Mouse (Mus musculus): ENCODE data around the gene Cxxc4. TPM values are rescaled to one million over a fixed set of nuclear protein-coding genes. Genes with fewer than 3 reads are reported as not detected.
"Not testable (repeated sequence)": the region's sequence is repeated elsewhere in the genome, so short reads cannot be mapped to it uniquely, and the experiment has no call there.

The Cxxc4 gene
- total RNA-seq (2021), result under 1 TPM; 0.35 to 0.49 TPM
- long read RNA-seq, experiment 1, partial matches to known transcripts, result 0 of 1 reads
- long read RNA-seq, experiment 1, other reads (novel, unspliced or antisense), result 1 of 1 reads
- long read RNA-seq, experiment 2, partial matches to known transcripts, result 1 of 1 reads
- long read RNA-seq, experiment 2, other reads (novel, unspliced or antisense), result 0 of 1 reads

- DNase-seq, result no peak
Measured at GRCm38 (mm10) chr3:134236414-134237112, at the start of gene Cxxc4. TSS of gene Cxxc4 (plus strand) at chr3:134236484.

- no peak for DNase-seq
Measured at GRCm38 (mm10) chr3:134188979-134189946, 47.0 kb upstream of the Cxxc4 start.

DNA sequence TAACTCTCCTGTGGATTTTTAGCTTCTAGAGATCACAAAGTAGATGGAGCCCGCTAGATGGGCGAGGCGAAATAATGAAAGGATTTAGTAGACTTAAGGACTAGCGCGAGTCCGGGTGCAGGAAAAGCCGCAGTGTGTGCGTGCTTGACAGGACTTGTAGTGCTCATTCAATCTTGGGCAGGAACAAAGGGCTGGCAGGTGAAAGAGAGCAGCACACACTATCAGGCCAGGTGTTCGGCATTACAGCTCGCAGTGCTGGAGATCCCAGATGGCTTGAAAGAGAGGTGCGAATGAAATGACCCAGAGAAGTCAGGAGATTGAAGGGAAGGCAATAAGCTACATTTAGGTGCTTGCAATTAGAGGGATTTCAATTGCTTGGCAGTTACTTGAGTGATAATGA lies 46.2 kb upstream of the Cxxc4 start:
- DNase-seq, result no peak

DNA sequence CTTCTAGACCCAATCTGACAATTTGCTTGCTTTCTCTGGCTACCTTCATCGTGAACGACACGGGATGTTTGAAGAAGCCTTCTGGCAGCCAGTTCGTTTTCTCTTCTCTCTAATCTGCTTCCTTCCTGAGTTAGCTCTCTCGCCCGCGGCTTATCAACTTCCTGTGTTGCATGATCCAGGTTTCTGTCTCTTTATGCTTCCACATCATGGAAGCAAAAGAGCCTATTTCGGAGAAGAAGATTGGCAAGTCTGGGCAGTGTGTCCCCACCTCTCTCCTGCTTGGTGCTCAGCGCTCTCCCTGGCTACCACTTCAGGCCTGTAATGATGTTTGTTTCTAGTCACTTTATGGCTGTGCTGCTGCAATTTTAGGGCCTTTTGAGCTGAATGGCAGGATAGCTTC lies 36.4 kb upstream of the Cxxc4 start:
- DNase-seq, result no peak

DNA sequence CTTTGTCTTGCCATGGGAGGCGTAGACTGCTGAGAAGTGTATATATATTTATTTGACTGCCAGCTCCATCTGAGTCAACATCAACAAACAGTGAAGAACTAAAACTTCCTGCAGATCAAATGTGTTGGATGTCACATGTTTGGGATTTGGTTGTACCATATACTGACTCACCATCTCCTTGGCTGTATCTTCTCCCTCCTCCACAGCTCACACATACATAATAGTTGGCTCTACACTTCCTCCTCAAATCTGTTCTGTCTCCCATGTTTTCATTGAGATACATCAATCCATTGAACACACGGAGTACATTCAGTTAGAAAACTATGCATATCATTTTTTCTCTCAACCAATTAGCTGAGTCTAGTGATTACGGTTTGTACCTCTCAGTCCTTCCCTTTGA lies 29.7 kb upstream of the Cxxc4 start:
- no peak for DNase-seq

- DNase-seq, result no peak
Measured at GRCm38 (mm10) chr3:134210950-134211349, 25.3 kb upstream of the Cxxc4 start.

- DNase-seq, result not testable (repeated sequence)
Measured at GRCm38 (mm10) chr3:134219881-134220280, 16.4 kb upstream of the Cxxc4 start.

DNA sequence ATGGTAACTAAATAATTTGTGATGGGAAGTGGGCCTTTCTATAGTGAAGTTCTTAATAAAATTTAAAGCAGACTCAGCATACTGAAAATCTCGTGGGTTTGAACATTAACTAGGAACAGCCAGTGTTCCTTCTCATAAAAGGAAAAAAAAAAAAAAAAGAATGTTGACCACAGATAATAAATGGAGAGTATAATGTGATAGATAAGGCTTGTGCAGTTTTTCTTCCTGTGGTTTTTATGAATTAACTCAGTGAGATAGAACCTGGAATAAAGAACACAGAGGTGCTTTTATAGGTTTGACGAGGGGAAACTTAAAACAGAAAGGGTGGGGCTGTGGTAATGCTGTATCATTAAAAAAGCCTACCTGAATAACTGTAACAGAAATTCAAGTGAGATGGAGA lies 15.3 kb upstream of the Cxxc4 start:
- no peak for DNase-seq

- no peak for DNase-seq
Measured at GRCm38 (mm10) chr3:134222593-134222992, 13.7 kb upstream of the Cxxc4 start.

- DNase-seq, result no peak
Measured at GRCm38 (mm10) chr3:134223956-134224355, 12.3 kb upstream of the Cxxc4 start.

DNA sequence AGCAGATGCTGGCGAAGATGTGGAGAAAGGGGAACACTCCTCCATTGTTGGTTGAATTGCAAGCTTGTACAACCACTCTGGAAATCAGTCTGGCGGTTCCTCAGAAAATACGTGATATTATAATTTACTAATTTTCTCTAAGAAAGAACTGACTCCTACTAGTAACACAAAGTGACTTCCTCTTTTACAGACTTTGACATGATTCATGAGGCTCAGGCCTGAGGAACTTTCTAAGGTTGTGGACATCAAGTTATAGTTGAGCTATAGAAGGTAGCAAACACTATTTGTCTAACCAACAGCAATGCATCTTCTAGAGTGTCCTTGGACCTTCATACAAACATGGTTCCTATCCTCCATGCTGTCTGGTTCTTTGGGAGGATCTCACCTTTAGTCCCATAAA lies 10.4 kb upstream of the Cxxc4 start:
- DNase-seq, result no peak

DNA sequence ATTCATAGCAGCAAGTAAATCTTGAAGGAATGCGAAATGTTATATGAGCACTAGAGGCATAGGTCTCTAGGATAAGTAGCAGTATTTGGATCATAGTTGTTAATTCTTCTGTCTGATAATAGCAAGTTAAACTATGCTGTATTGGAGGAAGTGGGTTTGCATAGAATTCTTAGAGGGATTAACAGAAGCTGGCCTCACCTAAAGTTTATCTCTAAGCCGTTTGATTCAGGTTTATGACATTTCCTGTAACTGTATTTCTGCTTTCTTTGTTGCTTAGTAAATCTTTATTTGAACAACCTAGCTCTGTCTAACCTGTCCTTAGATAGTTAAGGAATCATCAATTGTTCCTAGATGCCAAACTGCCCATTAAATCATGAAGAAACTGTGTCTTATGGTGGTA lies 3.5 kb upstream of the Cxxc4 start:
- DNase-seq, result no peak

DNA sequence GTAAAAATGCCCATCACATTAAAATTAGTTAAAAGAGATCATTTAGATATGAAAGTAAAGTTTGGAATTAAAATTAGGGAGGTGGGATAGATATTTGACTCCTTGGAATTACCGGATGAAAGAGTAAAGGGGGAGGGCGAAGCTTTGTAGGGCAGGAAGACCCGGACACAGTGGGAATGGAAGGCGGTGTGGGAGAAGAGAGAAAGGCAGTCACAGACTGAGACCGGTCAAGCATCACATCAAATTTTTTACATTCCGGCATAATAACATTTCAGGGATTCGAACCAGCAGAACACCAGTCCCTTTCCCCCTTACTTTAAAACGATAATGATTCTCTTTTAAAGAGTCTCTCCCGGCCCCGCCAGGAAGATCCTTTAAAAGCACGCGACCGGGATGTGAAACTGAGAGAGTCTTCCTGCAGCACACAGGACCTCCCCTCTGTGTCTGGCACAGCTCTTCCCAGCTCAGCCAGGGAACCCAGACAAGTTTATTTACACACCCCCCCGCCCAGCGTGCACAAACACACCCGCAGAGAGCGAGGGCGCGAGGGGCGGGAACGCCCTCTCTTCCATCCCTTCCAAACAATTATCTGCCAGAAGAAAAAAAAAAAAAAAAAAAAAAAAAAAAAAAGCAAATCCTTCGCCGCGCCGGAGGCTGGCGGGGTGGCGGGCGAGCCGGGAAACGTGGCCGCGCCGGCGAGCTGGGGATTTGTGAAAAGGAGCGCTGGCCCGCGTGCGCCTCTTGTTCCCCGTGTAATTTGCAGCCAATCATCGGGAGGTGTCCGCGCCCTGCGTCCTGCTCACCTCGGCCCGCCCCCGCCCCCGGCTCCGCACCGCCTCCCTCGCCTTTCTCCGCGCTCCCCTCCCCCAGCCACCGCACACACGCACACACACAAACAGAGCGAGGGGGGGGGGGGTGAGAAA lies 532 bp upstream of the Cxxc4 start:
- DNase-seq, result peak; percentile 50

DNA sequence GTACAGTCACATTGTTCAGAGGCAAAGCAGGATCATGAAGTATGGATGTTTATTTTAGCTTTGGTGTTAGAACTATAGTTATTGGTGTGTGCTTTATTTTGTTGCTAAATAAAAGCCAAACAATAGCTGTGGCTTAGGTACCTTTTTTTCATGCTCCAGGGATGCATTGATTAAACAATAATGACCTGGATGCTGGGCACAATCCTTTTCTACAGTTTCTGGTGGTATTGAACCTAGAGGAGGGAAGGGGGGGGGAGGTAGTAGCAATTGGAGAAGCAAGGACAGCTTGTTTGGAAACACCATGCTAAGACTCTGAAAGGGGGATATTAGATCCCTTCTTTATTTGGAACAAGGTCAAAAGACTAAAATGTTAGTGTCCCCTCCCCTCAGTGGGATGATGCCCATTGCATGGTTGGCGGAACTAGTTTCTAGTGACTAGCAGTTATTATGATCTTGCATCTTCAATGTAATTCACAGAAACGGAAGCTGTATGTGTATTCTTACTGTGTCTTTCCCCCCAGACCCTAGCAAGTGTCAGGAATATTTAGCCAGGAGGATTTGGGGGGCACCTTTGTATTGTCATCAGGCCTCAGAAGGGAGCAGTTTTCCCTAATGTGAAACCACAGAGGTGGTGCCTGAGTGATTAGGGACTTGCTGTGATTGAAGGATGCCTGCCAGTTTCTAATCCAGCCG lies 975 bp downstream of the Cxxc4 start:
- no peak for DNase-seq

- no peak for DNase-seq
Measured at GRCm38 (mm10) chr3:134238621-134239310, 2.5 kb downstream of the Cxxc4 start.

DNA sequence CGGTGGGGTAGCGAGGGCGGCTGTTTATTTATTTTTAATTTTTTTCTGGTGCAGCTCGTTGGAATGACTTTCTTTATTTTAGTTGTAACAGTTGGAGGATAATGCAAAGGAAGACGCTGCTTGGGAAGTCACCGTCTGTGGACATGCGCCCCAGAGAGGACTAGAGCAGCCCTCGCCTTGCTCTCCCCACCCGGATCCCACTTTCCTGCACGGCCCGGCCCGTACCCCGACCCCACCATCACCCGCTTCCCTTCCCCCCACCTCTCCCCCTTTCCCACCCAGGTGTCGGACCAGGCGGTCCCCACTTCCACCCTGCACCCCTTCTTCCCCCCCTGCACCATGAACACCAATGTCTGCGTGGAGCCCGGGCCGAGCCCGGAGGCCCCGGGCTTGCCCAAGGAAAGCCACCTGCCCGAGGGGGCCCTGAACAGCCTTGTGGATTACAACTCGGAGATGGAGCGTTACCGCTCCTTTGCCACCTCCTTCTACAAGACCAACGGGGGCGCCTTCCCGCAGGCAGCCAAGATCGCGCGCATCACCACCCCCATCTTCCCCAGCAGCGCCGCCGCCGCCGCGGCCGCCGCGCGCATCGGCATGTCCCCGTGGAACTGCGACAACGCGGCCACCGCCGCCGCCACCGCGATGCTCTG lies 3.2 kb downstream of the Cxxc4 start:
- peak; percentile 8 for DNase-seq

- DNase-seq, result peak; percentile 28
Measured at GRCm38 (mm10) chr3:134239971-134240717, 3.9 kb downstream of the Cxxc4 start.

DNA sequence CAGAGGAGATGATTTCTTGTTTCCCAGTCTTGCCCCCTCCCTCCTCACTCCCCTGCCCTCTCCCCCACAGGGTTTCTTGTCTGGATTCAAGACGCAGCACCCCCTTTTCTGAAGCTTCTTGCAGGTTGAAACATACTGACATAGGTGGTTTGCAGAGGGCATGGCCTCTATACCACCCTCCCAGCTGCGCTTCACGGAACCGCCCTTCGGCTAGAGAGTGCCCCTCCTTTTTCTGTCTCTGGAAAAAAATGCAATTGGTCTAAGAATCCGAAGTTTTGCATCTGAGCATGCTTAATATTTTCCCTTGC lies 4.4 kb downstream of the Cxxc4 start:
- DNase-seq, result no peak

GRCm38 (mm10) chr3:134243168-134243849 lies 7.0 kb downstream of the Cxxc4 start:
- no peak for DNase-seq

All from gastrocnemius, postnatal 25 days (tissue).